Mouse (Mus musculus): ENCODE measurements around the gene Ipo13. TPM values are rescaled to one million over a fixed set of nuclear protein-coding genes. Genes with fewer than 3 reads are reported as not detected.
A peak's percentile ranks its signal among the peaks of the same experiment; 100 is the strongest.

Ipo13 gene
- polyA plus RNA-seq, 1 experiment from 2014 or later: 66.2 TPM

GRCm38 (mm10) chr4:117912685-117913273, 2.0 kb downstream of the Ipo13 start:
- H3K4me1 ChIP-seq: peaks cover 54% of the 10 kb centered on the region

DNA sequence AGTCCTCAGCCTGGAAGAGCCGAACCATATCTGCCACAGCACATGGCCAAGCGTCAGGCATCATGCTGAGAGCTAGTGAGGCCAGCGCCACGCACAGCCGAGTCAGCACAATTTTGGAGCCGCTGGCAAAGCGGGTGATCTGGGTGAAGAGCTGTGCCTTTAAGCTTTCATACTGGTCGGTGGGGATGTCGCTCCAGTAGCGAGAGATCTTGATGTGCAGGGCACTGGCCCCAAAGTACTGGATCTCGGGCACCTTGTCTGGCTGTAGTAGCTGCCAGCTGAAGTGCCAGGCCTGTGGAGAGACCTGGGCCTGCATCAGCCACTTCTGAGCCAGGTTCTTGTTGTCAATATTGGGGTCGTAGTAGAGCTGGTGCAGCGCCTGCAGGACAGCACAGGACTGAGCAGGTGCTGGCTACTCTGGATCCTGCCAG, 2.7 kb downstream of the Ipo13 start:
- Histone ChIP-seq H3K4me1 (peaks cover 55% of the 10 kb centered on the region), H3K27me3 (no peaks in the 10 kb centered on the region), H3K27ac (replicated peaks) (no peak overlapping the region), H3K9ac (replicated peaks) (no peak overlapping the region), H3K9me3 (no peaks in the 10 kb centered on the region), H3K4me2 (replicated peaks) (no peak overlapping the region), H3K36me3 (peaks cover 28% of the 10 kb centered on the region), H3K4me3 (no peak overlapping the region)
- 95% methylated on average over 13 of the region's 13 CpGs for WGBS
- no peak for ATAC-seq (ENCODE audit: low FRiP score, low read depth)

More at GRCm38 (mm10) chr4:117912685-117913273, 2.0 kb downstream of the Ipo13 start:
- Histone ChIP-seq H3K9me3 (no peaks in the 10 kb centered on the region), H3K27ac (replicated peaks) (no peak overlapping the region), H3K9ac (replicated peaks) (peak overlapping the region; percentile 89), H3K36me3 (peaks cover 28% of the 10 kb centered on the region), H3K27me3 (no peaks in the 10 kb centered on the region), H3K4me2 (replicated peaks) (peak overlapping the region; percentile 100), H3K4me3 (peak overlapping the region; percentile 59; the same call in 1 of the 2 replicates)
- WGBS: 77% methylated on average over 7 of the region's 7 CpGs
- ATAC-seq (ENCODE audit: low FRiP score, low read depth): no peak

DNA sequence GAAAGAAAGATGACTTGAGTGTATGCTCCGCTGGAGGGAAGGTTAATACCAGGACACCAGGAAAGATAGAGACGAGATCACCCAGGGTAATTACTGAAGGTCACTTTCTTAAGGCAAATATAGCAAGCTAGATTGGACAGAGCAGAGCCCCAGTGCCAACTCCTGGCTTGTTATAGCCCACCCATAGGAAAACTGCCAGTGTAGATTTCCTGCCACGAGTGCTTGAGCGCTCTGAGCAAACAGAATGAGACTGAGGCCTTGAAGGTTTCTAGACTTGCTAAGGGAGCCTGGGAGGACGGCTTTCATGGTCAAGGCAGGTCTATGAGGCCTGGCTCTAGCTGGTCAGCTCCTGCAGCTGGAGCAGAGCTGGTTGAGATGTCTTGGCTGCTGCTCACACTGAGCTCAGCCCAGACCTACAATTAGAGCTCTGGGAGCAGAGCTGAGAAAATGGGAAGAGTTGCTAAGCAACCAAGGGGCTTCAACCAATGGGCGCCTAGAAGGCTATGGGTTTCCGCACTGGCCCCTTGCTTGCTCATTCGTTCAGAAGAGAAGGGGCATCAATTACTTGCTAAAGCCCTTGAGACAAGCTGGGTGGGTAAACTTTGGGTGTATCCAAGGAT, 5.9 kb downstream of the Ipo13 start:
- peak; percentile 69 for ATAC-seq (ENCODE audit: low FRiP score, low read depth)
- Histone ChIP-seq H3K9ac (replicated peaks) (no peak overlapping the region), H3K36me3 (peaks cover 55% of the 10 kb centered on the region), H3K4me1 (peaks cover 45% of the 10 kb centered on the region), H3K9me3 (no peaks in the 10 kb centered on the region), H3K27me3 (no peaks in the 10 kb centered on the region), H3K4me2 (replicated peaks) (peak overlapping the region; percentile 36), H3K27ac (replicated peaks) (peak overlapping the region; percentile 73), H3K4me3 (0 out of 2 replicates have a peak overlapping the region, but pooled peaks have one; percentile 11)
- WGBS: 64% methylated on average over 8 of the region's 8 CpGs

GRCm38 (mm10) chr4:117906196-117906595, 8.6 kb downstream of the Ipo13 start:
- WGBS: 89% methylated on average over 3 of the region's 3 CpGs
- Histone ChIP-seq H3K9ac (replicated peaks) (no peak overlapping the region), H3K36me3 (peaks cover 72% of the 10 kb centered on the region)

GRCm38 (mm10) chr4:117904761-117905160, 10.0 kb downstream of the Ipo13 start:
- 94% methylated on average over 8 of the region's 8 CpGs for WGBS
- peaks cover 21% of the 10 kb centered on the region for H3K4me1 ChIP-seq
- no peak overlapping the region for H3K27ac ChIP-seq (replicated peaks)
- H3K9me3 ChIP-seq: no peaks in the 10 kb centered on the region
- no peak overlapping the region for H3K4me3 ChIP-seq
- no peak for ATAC-seq (ENCODE audit: low FRiP score, low read depth)
- peaks cover 74% of the 10 kb centered on the region for H3K36me3 ChIP-seq
- H3K4me2 ChIP-seq (replicated peaks): no peak overlapping the region
- no peaks in the 10 kb centered on the region for H3K27me3 ChIP-seq
- no peak overlapping the region for H3K9ac ChIP-seq (replicated peaks)

More at GRCm38 (mm10) chr4:117906196-117906595, 8.6 kb downstream of the Ipo13 start:
- no peak for ATAC-seq (ENCODE audit: low FRiP score, low read depth)
- Histone ChIP-seq H3K4me3 (no peak overlapping the region), H3K27me3 (no peaks in the 10 kb centered on the region), H3K27ac (replicated peaks) (no peak overlapping the region), H3K9me3 (no peaks in the 10 kb centered on the region), H3K4me1 (peaks cover 26% of the 10 kb centered on the region), H3K4me2 (replicated peaks) (no peak overlapping the region)

DNA sequence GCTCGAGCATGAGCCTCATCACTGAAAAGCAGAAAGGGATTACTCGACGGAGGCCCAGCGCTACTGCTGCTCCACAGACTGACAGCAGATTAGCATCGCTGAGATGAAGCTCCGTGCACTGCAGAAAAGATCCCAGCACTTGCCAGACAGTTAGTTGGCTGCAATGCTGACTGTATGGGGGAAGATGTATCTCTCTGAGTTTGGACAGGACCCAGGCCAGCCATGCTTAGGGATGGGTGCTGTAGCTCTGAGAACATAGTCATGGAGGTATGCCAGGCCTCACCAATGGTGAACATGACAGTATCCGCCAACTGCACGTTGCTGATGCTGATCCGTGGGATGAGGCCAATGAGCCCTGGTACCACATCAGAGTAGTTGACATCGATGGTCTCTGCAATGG, 10.7 kb downstream of the Ipo13 start:
- Histone ChIP-seq H3K4me2 (replicated peaks) (no peak overlapping the region), H3K9me3 (no peaks in the 10 kb centered on the region), H3K9ac (replicated peaks) (no peak overlapping the region), H3K27me3 (no peaks in the 10 kb centered on the region), H3K27ac (replicated peaks) (no peak overlapping the region), H3K4me1 (peaks cover 14% of the 10 kb centered on the region), H3K4me3 (no peak overlapping the region), H3K36me3 (peaks cover 78% of the 10 kb centered on the region)
- WGBS: 85% methylated on average over 10 of the region's 10 CpGs
- no peak for ATAC-seq (ENCODE audit: low FRiP score, low read depth)

- Histone ChIP-seq H3K27ac (replicated peaks) (no peak overlapping the region), H3K9ac (replicated peaks) (no peak overlapping the region), H3K4me2 (replicated peaks) (no peak overlapping the region), H3K27me3 (no peaks in the 10 kb centered on the region), H3K4me1 (no peaks in the 10 kb centered on the region), H3K4me3 (no peak overlapping the region), H3K36me3 (peaks cover 91% of the 10 kb centered on the region), H3K9me3 (no peaks in the 10 kb centered on the region)
- no peak for ATAC-seq (ENCODE audit: low FRiP score, low read depth)
- WGBS: 88% methylated on average over 3 of the region's 3 CpGs
Observed at GRCm38 (mm10) chr4:117898111-117898510, 16.7 kb downstream of the Ipo13 start.

GRCm38 (mm10) chr4:117896031-117896430, 18.8 kb downstream of the Ipo13 start:
- Histone ChIP-seq H3K36me3 (peaks cover 71% of the 10 kb centered on the region), H3K27ac (replicated peaks) (no peak overlapping the region), H3K4me3 (no peak overlapping the region), H3K27me3 (no peaks in the 10 kb centered on the region), H3K9me3 (no peaks in the 10 kb centered on the region), H3K9ac (replicated peaks) (0 out of 2 replicates have a peak overlapping the region, but pooled peaks have one; percentile 6), H3K4me2 (replicated peaks) (no peak overlapping the region), H3K4me1 (peaks cover 8% of the 10 kb centered on the region)
- WGBS: 94% methylated on average over 6 of the region's 6 CpGs
- ATAC-seq (ENCODE audit: low FRiP score, low read depth): no peak

- Histone ChIP-seq H3K27me3 (no peaks in the 10 kb centered on the region), H3K9ac (replicated peaks) (no peak overlapping the region), H3K4me2 (replicated peaks) (no peak overlapping the region), H3K9me3 (no peaks in the 10 kb centered on the region), H3K4me1 (peaks cover 11% of the 10 kb centered on the region), H3K36me3 (peaks cover 64% of the 10 kb centered on the region), H3K27ac (replicated peaks) (no peak overlapping the region), H3K4me3 (no peak overlapping the region)
- 83% methylated on average over 7 of the region's 7 CpGs for WGBS
- no peak for ATAC-seq (ENCODE audit: low FRiP score, low read depth)
Observed at GRCm38 (mm10) chr4:117895339-117895738, 19.5 kb downstream of the Ipo13 start.

GRCm38 (mm10) chr4:117894601-117895000, 20.2 kb downstream of the Ipo13 start:
- H3K9me3 ChIP-seq: no peaks in the 10 kb centered on the region
- H3K27ac ChIP-seq (replicated peaks): no peak overlapping the region
- peaks cover 11% of the 10 kb centered on the region for H3K4me1 ChIP-seq
- WGBS: 89% methylated on average over 8 of the region's 8 CpGs
- ATAC-seq (ENCODE audit: low FRiP score, low read depth): no peak
- H3K4me3 ChIP-seq: no peak overlapping the region
- no peak overlapping the region for H3K9ac ChIP-seq (replicated peaks)
- peaks cover 62% of the 10 kb centered on the region for H3K36me3 ChIP-seq
- H3K4me2 ChIP-seq (replicated peaks): no peak overlapping the region
- no peaks in the 10 kb centered on the region for H3K27me3 ChIP-seq

DNA sequence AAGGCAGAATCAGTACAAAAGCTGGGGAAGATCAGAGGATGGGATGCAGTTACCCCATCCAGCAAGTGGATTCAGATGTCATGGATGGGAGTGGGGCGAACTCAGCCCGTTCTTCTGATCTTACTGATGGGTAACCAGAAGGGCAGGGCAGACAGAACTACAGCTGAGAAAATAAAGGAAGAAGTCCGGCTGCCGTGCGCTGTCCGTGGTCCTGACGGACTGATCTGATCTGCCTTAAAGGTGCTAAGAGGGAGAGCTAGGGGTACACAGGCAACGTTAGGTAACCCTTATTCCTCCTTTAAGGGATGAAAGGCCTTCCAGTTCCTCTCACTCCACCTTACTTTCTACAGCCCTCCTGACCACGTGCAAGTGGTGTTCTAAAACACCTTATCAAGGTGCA, 21.4 kb downstream of the Ipo13 start:
- no peaks in the 10 kb centered on the region for H3K27me3 ChIP-seq
- peaks cover 57% of the 10 kb centered on the region for H3K36me3 ChIP-seq
- 28% methylated on average over 9 of the region's 9 CpGs for whole genome bisulfite sequencing
- ATAC-seq (ENCODE audit: low FRiP score, low read depth): no peak
- no peak overlapping the region for H3K4me2 ChIP-seq (replicated peaks)
- H3K9me3 ChIP-seq: no peaks in the 10 kb centered on the region
- no peak overlapping the region for H3K4me3 ChIP-seq
- H3K27ac ChIP-seq (replicated peaks): no peak overlapping the region
- H3K4me1 ChIP-seq: peaks cover 11% of the 10 kb centered on the region
- no peak overlapping the region for H3K9ac ChIP-seq (replicated peaks)

GRCm38 (mm10) chr4:117891738-117892161, 23.0 kb downstream of the Ipo13 start, which contains the start of gene Dph2:
Dph2 (minus strand) TSS chr4:117892032.
- H3K36me3 ChIP-seq: peaks cover 41% of the 10 kb centered on the region
- under 1% methylated on average over 21 of the region's 21 CpGs for WGBS
- H3K9me3 ChIP-seq: no peaks in the 10 kb centered on the region
- ATAC-seq (ENCODE audit: low FRiP score, low read depth): peak; percentile 88
- H3K27me3 ChIP-seq: no peaks in the 10 kb centered on the region
- H3K27ac ChIP-seq (replicated peaks): no peak within 1 kb of the TSS
- H3K9ac ChIP-seq (replicated peaks): peak within 1 kb of the TSS; percentile 61
- peaks cover 15% of the 10 kb centered on the region for H3K4me1 ChIP-seq
- peak within 1 kb of the TSS; percentile 95 for H3K4me2 ChIP-seq (replicated peaks)
- H3K4me3 ChIP-seq: peak within 1 kb of the TSS; percentile 81
